Mouse (Mus musculus): Measurements from ENCODE around the gene Retreg2.

- TF ChIP-seq CTCF (IDR thresholded peaks at IDR 0.05; ENCODE audit: borderline replicate concordance, insufficient read depth, low read length) (no peak), POLR2A (IDR thresholded peaks at IDR 0.05; ENCODE audit: low read depth, low read length) (no peak)
Observed at GRCm38 (mm10) chr1:75182160-75182559, 39.6 kb downstream of the Retreg2 start.
